Mouse (Mus musculus): ENCODE data around the gene Rusc1. TPM values are rescaled to one million over a fixed set of nuclear protein-coding genes. Genes with fewer than 3 reads are reported as not detected.

The Rusc1 gene
- polyA plus RNA-seq, 1 experiment: 20.2 TPM

- TF ChIP-seq POLR2A (IDR thresholded peaks at IDR 0.05; ENCODE audit: insufficient read length, low read depth): no peak
- no peak for TF ChIP-seq POLR2AphosphoS2 (IDR thresholded peaks at IDR 0.05; ENCODE audit: insufficient read length, low read depth)
- no peak for TF ChIP-seq MYOG (IDR thresholded peaks at IDR 0.05; ENCODE audit: control insufficient read depth in 1 of 3, insufficient read depth in 1 of 3, insufficient read length in 2 of 3, low read depth in 2 of 3)
- no peak for TF ChIP-seq TCF3 (IDR thresholded peaks at IDR 0.05; ENCODE audit: insufficient read length, low read depth)
- no peak for TF ChIP-seq CEBPB (IDR thresholded peaks at IDR 0.05; ENCODE audit: insufficient read depth, poor library complexity, severe bottlenecking)
- Histone ChIP-seq H3K27me3 (ENCODE audit: control insufficient read depth, insufficient read depth, insufficient read length) (no peaks in the 10 kb centered on the region), H3K36me3 (ENCODE audit: control insufficient read depth, insufficient read depth) (peaks cover 78% of the 10 kb centered on the region), H3K79me2 (ENCODE audit: control insufficient read depth, insufficient read depth) (no peaks in the 10 kb centered on the region), H3ac (ENCODE audit: control insufficient read depth, insufficient read length) (no peak overlapping the region), H3K4me3 (no peak overlapping the region), H3K4me2 (ENCODE audit: low read depth) (no peak overlapping the region)
Measured at GRCm38 (mm10) chr3:89067265-89067664, 25.8 kb downstream of the Rusc1 start.

DNA sequence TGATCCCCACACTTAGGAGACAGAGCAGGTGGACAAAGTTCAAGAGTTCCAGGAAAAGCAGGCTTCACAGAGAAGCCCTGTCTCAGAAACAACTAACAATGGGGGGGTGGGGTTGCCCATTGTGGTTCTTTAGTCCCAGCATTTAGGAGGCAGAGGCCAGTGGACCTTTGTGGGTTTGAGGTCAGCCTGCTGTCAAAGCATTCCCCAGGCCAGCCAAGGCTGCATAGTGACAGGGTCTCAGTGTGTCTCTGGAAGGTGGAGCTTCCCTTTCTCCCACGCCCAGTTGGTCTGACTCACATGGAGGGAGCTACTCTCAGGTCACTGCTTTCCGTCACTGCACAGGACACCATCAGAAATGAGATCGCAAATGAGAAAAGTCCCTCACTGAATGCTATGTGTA lies 31.4 kb downstream of the Rusc1 start:
- H3K79me2 ChIP-seq (ENCODE audit: control insufficient read depth, insufficient read depth): no peaks in the 10 kb centered on the region
- no peaks in the 10 kb centered on the region for H3K27me3 ChIP-seq (ENCODE audit: control insufficient read depth, insufficient read depth, insufficient read length)
- no peak for TF ChIP-seq TCF3 (IDR thresholded peaks at IDR 0.05; ENCODE audit: insufficient read length, low read depth)
- no peak for TF ChIP-seq REST (IDR thresholded peaks at IDR 0.05; ENCODE audit: insufficient read depth, insufficient read length)
- TF ChIP-seq MAX (IDR thresholded peaks at IDR 0.05; ENCODE audit: low read depth): no peak
- no peak for TF ChIP-seq SRF (IDR thresholded peaks at IDR 0.05; ENCODE audit: control insufficient read depth, insufficient read length, low read depth)
- TF ChIP-seq USF1 (IDR thresholded peaks at IDR 0.05; ENCODE audit: low read depth): no peak
- TF ChIP-seq E2F4 (IDR thresholded peaks at IDR 0.05; ENCODE audit: insufficient read depth): no peak
- no peak for TF ChIP-seq CEBPB (IDR thresholded peaks at IDR 0.05; ENCODE audit: insufficient read depth, poor library complexity, severe bottlenecking)
- no peak for TF ChIP-seq POLR2A (IDR thresholded peaks at IDR 0.05; ENCODE audit: insufficient read length, low read depth)
- TF ChIP-seq TCF12 (IDR thresholded peaks at IDR 0.05; ENCODE audit: insufficient read depth, poor library complexity, severe bottlenecking): no peak
- TF ChIP-seq MYOD1 (IDR thresholded peaks at IDR 0.05; ENCODE audit: control insufficient read depth in 1 of 3, insufficient read length in 2 of 3, low read depth in 2 of 3): no peak
- no peak for TF ChIP-seq MYOG (IDR thresholded peaks at IDR 0.05; ENCODE audit: control insufficient read depth in 1 of 3, insufficient read depth in 1 of 3, insufficient read length in 2 of 3, low read depth in 2 of 3)
- no peak for TF ChIP-seq POLR2AphosphoS2 (IDR thresholded peaks at IDR 0.05; ENCODE audit: insufficient read length, low read depth)
- H3K36me3 ChIP-seq (ENCODE audit: control insufficient read depth, insufficient read depth): peaks cover 54% of the 10 kb centered on the region
- no peak overlapping the region for H3K4me3 ChIP-seq
- no peak overlapping the region for H3K4me2 ChIP-seq (ENCODE audit: low read depth)
- H3ac ChIP-seq (ENCODE audit: control insufficient read depth, insufficient read length): no peak overlapping the region

GRCm38 (mm10) chr3:89058783-89059182 lies 34.3 kb downstream of the Rusc1 start:
- TF ChIP-seq MYOD1 (IDR thresholded peaks at IDR 0.05; ENCODE audit: control insufficient read depth in 1 of 3, insufficient read length in 2 of 3, low read depth in 2 of 3) (no peak), CEBPB (IDR thresholded peaks at IDR 0.05; ENCODE audit: insufficient read depth, poor library complexity, severe bottlenecking) (no peak), TCF12 (IDR thresholded peaks at IDR 0.05; ENCODE audit: insufficient read depth, poor library complexity, severe bottlenecking) (no peak), POLR2AphosphoS2 (IDR thresholded peaks at IDR 0.05; ENCODE audit: insufficient read length, low read depth) (no peak), MYOG (IDR thresholded peaks at IDR 0.05; ENCODE audit: control insufficient read depth in 1 of 3, insufficient read depth in 1 of 3, insufficient read length in 2 of 3, low read depth in 2 of 3) (no peak), USF1 (IDR thresholded peaks at IDR 0.05; ENCODE audit: low read depth) (no peak), POLR2A (IDR thresholded peaks at IDR 0.05; ENCODE audit: insufficient read length, low read depth) (no peak), E2F4 (IDR thresholded peaks at IDR 0.05; ENCODE audit: insufficient read depth) (no peak), SRF (IDR thresholded peaks at IDR 0.05; ENCODE audit: control insufficient read depth, insufficient read length, low read depth) (no peak), REST (IDR thresholded peaks at IDR 0.05; ENCODE audit: insufficient read depth, insufficient read length) (no peak), MAX (IDR thresholded peaks at IDR 0.05; ENCODE audit: low read depth) (no peak), TCF3 (IDR thresholded peaks at IDR 0.05; ENCODE audit: insufficient read length, low read depth) (no peak)
- no peaks in the 10 kb centered on the region for H3K79me2 ChIP-seq (ENCODE audit: control insufficient read depth, insufficient read depth)
- no peak overlapping the region for H3K4me2 ChIP-seq (ENCODE audit: low read depth)
- H3ac ChIP-seq (ENCODE audit: control insufficient read depth, insufficient read length): no peak overlapping the region
- no peak overlapping the region for H3K4me3 ChIP-seq
- no peaks in the 10 kb centered on the region for H3K27me3 ChIP-seq (ENCODE audit: control insufficient read depth, insufficient read depth, insufficient read length)
- H3K36me3 ChIP-seq (ENCODE audit: control insufficient read depth, insufficient read depth): peaks cover 47% of the 10 kb centered on the region

- Histone ChIP-seq H3K36me3 (ENCODE audit: control insufficient read depth, insufficient read depth) (peaks cover 46% of the 10 kb centered on the region), H3K27me3 (ENCODE audit: control insufficient read depth, insufficient read depth, insufficient read length) (no peaks in the 10 kb centered on the region), H3ac (ENCODE audit: control insufficient read depth, insufficient read length) (no peak overlapping the region), H3K4me3 (no peak overlapping the region), H3K4me2 (ENCODE audit: low read depth) (no peak overlapping the region), H3K79me2 (ENCODE audit: control insufficient read depth, insufficient read depth) (no peaks in the 10 kb centered on the region)
- TF ChIP-seq TCF3 (IDR thresholded peaks at IDR 0.05; ENCODE audit: insufficient read length, low read depth) (no peak), SRF (IDR thresholded peaks at IDR 0.05; ENCODE audit: control insufficient read depth, insufficient read length, low read depth) (no peak), POLR2AphosphoS2 (IDR thresholded peaks at IDR 0.05; ENCODE audit: insufficient read length, low read depth) (no peak), TCF12 (IDR thresholded peaks at IDR 0.05; ENCODE audit: insufficient read depth, poor library complexity, severe bottlenecking) (no peak), MYOG (IDR thresholded peaks at IDR 0.05; ENCODE audit: control insufficient read depth in 1 of 3, insufficient read depth in 1 of 3, insufficient read length in 2 of 3, low read depth in 2 of 3) (no peak), POLR2A (IDR thresholded peaks at IDR 0.05; ENCODE audit: insufficient read length, low read depth) (no peak), MYOD1 (IDR thresholded peaks at IDR 0.05; ENCODE audit: control insufficient read depth in 1 of 3, insufficient read length in 2 of 3, low read depth in 2 of 3) (no peak), CEBPB (IDR thresholded peaks at IDR 0.05; ENCODE audit: insufficient read depth, poor library complexity, severe bottlenecking) (no peak), REST (IDR thresholded peaks at IDR 0.05; ENCODE audit: insufficient read depth, insufficient read length) (no peak), USF1 (IDR thresholded peaks at IDR 0.05; ENCODE audit: low read depth) (no peak), MAX (IDR thresholded peaks at IDR 0.05; ENCODE audit: low read depth) (no peak), E2F4 (IDR thresholded peaks at IDR 0.05; ENCODE audit: insufficient read depth) (no peak)
Measured at GRCm38 (mm10) chr3:89058361-89058760, 34.8 kb downstream of the Rusc1 start.

DNA sequence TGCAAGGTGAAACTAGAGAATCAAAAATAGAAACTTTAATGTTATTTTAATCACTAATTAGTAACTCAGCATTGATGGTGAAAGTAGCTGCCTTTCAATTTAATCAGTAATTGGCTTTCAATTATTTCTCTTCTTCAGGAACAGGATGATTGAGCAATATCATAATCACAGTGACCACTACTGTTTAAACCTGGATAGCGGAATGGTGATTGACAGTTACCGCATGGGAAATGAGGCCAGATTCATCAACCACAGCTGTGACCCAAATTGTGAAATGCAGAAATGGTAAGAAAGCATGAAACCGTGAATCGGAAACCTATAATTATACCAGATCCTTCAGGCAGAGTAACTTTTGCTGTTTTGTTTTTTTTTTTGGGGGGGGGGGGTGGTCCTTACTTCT lies 49.8 kb downstream of the Rusc1 start:
- Histone ChIP-seq H3K79me2 (ENCODE audit: control insufficient read depth, insufficient read depth) (no peaks in the 10 kb centered on the region), H3K4me3 (no peak overlapping the region), H3K27me3 (ENCODE audit: control insufficient read depth, insufficient read depth, insufficient read length) (no peaks in the 10 kb centered on the region), H3K36me3 (ENCODE audit: control insufficient read depth, insufficient read depth) (peaks cover 54% of the 10 kb centered on the region), H3ac (ENCODE audit: control insufficient read depth, insufficient read length) (no peak overlapping the region), H3K4me2 (ENCODE audit: low read depth) (no peak overlapping the region)
- TF ChIP-seq REST (IDR thresholded peaks at IDR 0.05; ENCODE audit: insufficient read depth, insufficient read length) (no peak), E2F4 (IDR thresholded peaks at IDR 0.05; ENCODE audit: insufficient read depth) (no peak), POLR2A (IDR thresholded peaks at IDR 0.05; ENCODE audit: insufficient read length, low read depth) (no peak), POLR2AphosphoS2 (IDR thresholded peaks at IDR 0.05; ENCODE audit: insufficient read length, low read depth) (no peak), MAX (IDR thresholded peaks at IDR 0.05; ENCODE audit: low read depth) (no peak), TCF3 (IDR thresholded peaks at IDR 0.05; ENCODE audit: insufficient read length, low read depth) (no peak), MYOD1 (IDR thresholded peaks at IDR 0.05; ENCODE audit: control insufficient read depth in 1 of 3, insufficient read length in 2 of 3, low read depth in 2 of 3) (no peak), USF1 (IDR thresholded peaks at IDR 0.05; ENCODE audit: low read depth) (no peak)
